Mouse (Mus musculus) induced T-regulatory cell, adult 2 months (primary cell): ENCODE results near the gene Slc7a7.

Experiments
- DNase-seq: peaks from one replicate; pipeline ENCODE4 v3.0.0-alpha.2; 2012; ENCODE audit warnings: low read depth

Slc7a7 gene

GRCm38 (mm10) chr14:54417623-54418081 lies at the start of gene Slc7a7:
Slc7a7 (minus strand) TSS chr14:54417780.
- DNase-seq, result no peak

GRCm38 (mm10) chr14:54464293-54465005 lies 46.9 kb upstream of the Slc7a7 start:
- DNase-seq, result peak; percentile 92

- DNase-seq, result peak; percentile 95
Measured at GRCm38 (mm10) chr14:54463959-54464292, 46.3 kb upstream of the Slc7a7 start, which contains the start of gene Lrp10. Lrp10 (plus strand) TSS chr14:54464137.

- peak; percentile 75 for DNase-seq
Measured at GRCm38 (mm10) chr14:54463108-54463958, 45.8 kb upstream of the Slc7a7 start.

- peak; percentile 30 for DNase-seq
Measured at GRCm38 (mm10) chr14:54462146-54462545, 44.6 kb upstream of the Slc7a7 start.

GRCm38 (mm10) chr14:54457907-54458569 lies 40.5 kb upstream of the Slc7a7 start:
- DNase-seq, result no peak

- no peak for DNase-seq
Measured at GRCm38 (mm10) chr14:54454669-54455528, 37.3 kb upstream of the Slc7a7 start.

- no peak for DNase-seq
Measured at GRCm38 (mm10) chr14:54453566-54453965, 36.0 kb upstream of the Slc7a7 start.

GRCm38 (mm10) chr14:54445476-54445875 lies 27.9 kb upstream of the Slc7a7 start:
- no peak for DNase-seq

- no peak for DNase-seq
Measured at GRCm38 (mm10) chr14:54443712-54444618, 26.4 kb upstream of the Slc7a7 start.

- no peak for DNase-seq
Measured at GRCm38 (mm10) chr14:54443196-54443595, 25.6 kb upstream of the Slc7a7 start.

- no peak for DNase-seq
Measured at GRCm38 (mm10) chr14:54442548-54442947, 25.0 kb upstream of the Slc7a7 start.

- no peak for DNase-seq
Measured at GRCm38 (mm10) chr14:54441365-54441764, 23.8 kb upstream of the Slc7a7 start.

- no peak for DNase-seq
Measured at GRCm38 (mm10) chr14:54440538-54440937, 23.0 kb upstream of the Slc7a7 start.

GRCm38 (mm10) chr14:54439610-54440009 lies 22.0 kb upstream of the Slc7a7 start:
- no peak for DNase-seq

- no peak for DNase-seq
Measured at GRCm38 (mm10) chr14:54439155-54439554, 21.6 kb upstream of the Slc7a7 start.

GRCm38 (mm10) chr14:54435194-54435918 lies 17.8 kb upstream of the Slc7a7 start:
- DNase-seq, result no peak

GRCm38 (mm10) chr14:54433941-54434531 lies 16.5 kb upstream of the Slc7a7 start:
- DNase-seq, result no peak
